Mouse (Mus musculus) cerebellum, adult 9-10 months (tissue): Measurements from ENCODE around the gene Tmbim4.
"Not testable (repeated sequence)": the region's sequence is repeated elsewhere in the genome, so short reads cannot be mapped to it uniquely, and the experiment has no call there.

Experiments
- DNase-seq: peaks from one replicate; pipeline ENCODE4 v3.0.0; 2022

The Tmbim4 gene

DNA sequence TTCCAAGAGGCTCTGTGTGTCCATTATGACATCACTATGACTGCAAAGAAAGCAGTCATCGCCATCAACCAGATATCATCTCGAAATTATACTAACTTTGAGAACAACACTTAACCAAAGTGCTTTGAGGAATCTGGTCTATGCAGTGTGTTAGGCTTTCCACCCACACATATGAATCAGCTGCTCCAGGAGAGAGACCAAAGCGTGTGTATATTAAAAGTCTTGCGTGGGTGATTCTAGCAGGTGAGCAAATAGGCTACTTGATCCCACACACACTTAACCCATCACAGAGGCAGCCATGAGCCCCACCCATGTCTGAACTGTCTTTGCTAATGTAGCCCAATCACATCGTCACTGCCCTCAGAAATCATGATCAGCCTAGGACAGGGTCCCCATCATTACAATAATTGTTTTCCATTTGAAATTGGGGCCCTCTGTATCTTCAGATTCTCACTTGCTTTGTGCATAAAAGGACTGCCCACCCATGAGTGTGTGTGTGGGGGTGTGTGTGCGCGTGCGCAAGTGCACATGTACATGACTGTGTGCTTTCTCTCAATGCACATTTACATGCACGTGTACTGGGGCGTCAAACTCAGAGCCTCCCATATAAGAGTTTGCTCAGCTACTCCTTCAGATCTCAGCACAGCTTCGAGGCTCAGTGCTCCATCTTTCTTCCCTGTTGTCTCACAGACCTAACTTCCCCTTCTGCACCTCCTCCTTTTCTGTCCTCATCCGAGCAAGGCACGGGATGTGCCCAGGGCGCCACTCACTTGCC, 4.1 kb upstream of the Tmbim4 start:
- no peak for DNase-seq

DNA sequence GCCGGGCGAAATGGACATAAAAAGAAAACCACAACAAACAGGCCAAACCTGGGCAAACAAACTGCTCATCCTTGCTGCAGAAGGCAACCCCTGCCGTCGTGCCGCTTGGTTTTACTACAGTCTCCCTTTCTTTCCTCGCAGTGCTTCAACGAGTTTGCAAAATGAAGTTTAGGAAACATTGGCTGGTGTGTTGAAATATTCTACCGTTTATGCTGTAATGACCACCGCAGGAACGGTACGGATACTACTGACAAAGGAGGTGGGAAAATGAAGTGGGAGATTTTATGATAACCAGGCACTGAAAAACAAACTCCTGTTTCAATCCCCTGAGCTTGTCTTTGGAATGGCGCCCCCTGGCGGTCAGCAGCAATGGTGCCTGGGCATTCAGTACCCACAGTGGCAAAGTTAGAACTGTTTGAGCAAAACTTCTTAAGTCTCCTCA, 592 bp downstream of the Tmbim4 start, which contains the start of gene Irak3:
TSS of gene Irak3 (minus strand) at position 170 of the 442 bp plus-strand sequence.
- DNase-seq = peak; percentile 45

DNA sequence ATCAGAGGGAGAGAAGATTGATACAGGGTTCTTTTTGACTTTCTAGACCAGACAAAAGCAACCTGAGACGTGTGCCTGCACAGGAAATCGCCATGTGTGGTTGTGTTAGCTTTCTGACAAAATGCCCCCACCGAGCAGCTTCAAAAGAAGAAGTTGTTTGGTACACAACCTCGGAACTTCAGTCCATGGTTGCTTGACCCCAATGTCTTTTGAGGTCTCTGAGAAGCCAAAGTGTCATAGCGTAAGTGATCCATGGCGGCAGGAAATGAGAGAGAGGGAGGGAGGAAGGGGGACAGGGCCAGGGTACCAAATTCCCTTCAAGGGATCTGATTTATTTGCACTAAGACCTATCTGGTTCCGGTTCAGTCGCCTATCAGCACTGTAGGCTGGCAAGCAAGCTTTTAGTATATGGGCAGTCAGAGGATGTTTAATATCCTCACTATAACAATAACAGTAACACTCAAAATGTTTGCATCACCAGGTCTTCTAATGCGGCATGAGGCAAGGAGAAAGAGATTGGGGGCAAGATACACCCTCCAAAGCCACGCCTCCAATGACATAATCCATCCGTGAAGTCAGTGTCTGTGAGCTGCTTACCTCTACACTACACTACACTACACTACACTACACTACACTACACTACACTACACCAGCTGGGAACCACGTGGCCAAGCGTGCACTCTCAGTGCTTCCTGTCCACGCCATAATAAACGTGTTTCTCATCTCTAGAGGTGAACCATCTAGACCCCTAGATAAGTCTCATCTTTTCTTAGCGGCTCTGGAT, 1.3 kb downstream of the Tmbim4 start:
- no peak for DNase-seq

DNA sequence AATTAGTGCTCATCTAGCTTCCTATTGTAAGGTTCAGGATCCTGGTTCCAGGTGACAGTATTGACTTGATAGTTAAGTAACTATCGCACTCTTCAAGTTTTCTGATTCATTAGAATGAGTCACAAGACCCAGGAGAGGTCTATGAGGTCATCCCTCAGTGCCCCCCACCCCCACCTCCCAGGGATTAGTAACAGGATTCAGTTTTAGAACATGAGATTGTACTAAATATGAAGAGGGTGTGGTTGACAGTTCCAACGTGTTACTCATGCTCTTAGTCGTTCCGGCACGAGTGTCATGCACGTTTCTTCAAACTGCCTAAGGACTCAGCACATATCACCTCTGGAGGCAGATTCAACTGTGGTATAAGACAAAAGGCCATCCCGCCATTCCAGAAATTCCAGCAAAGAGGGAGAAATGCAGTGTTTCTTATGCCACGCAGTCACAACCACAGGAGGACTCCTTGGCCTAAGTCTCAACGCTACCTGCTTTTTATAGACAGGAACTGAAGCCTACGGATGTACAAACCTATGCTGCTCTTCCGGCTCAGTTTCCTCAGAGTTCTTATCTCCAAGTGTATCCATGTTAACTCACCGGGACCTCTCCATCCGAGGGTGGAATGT, 3.3 kb downstream of the Tmbim4 start:
- no peak for DNase-seq

DNA sequence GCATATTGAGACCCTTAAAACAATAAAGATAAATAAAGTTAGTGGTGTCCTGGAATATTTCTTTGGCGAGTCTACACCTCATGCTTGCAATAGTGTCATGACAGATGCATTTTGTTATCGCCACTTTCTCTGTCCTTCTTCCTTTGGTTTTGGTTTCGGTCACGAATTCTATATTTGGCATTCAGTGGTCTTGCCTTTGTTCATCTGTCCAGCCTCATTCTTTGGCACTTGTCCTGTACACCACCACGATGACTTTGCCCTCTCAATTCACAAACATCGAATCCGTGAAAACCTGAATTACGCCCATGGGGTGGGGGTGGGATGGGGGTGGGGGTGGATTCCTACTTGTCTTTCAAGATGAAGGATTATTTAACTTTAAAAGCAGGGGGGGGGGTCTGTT, 6.6 kb downstream of the Tmbim4 start:
- no peak for DNase-seq

DNA sequence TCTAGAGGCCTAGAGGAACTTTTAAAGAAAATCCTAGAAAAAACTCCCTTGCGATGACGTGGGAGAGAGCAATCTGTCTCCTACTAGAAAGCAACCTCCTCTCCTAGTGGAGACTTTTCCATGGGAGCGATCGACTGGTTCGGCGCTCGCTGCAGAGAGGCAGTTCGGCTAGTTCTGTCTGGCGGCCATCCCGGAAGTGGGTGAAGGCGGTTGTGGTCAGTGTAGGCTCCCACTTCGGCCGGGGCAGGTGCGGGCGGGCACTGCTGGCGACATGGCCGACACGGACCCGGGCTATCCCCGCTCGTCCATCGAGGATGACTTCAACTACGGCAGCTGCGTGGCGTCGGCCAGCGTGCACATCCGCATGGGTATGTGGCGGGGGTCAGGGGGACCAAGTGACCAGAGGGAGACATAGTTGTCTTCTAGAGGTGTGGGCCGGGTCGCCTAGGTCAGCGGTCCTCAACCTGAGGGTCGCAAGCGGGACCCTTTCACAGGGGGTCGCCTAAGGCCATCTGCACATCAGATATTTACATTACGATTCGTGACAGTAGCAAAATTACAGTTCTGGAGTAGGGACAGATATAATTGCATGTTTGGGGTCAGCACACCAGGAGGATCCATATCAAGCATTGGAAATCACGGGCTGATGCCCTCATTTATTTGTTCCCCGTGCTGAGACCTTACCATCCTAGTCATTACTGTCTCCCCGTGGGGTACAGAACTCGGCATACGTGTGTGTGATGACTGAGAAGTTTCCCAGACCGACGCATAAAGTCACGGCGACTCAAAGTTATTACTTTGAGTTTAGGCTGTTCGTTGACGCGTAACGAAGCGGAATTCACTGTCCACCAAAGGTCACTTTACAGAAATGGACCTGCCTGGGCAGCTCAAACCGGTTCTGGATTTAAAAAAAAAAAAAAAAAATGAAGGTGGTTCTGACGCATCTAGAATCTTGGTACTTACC, 7.5 kb downstream of the Tmbim4 start:
- DNase-seq = peak; percentile 84

DNA sequence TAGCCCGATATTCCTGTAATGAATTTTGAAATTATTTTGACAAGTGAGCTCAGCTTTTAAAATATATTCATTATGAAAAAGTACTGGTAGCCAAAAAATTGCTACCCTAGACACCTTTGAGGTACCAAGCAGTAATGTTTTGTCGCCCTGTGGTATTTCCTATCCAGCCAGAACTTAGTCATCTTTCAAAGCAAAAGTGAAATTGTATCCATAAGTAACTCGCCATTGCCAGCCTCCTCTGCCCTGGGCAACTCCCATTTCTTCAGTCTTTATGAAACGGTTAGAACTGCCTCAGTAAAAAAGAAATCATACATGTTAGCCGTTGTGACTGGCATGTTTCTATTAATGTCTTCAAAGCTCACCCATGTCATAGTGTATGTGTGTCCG, 8.1 kb downstream of the Tmbim4 start:
- DNase-seq = no peak

DNA sequence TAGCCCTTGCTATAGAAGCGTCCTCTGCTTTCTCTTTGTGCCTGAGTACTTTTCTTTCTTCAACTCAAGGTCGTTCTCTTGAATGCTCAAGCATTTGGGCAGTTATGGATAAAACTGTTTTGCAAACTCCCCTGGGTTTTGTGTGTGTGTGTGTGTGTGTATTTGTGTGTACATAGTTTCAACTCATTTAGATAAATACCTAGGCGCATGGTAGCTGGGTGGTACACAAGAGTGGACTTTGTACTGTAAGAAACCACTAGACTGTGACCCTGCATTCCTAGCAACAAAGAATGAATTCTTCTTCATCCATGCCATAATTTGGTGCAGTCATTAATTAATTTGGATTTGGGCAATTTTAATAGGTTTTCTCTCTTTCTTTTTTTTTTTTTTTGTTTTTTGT, 8.7 kb downstream of the Tmbim4 start:
- DNase-seq = no peak

DNA sequence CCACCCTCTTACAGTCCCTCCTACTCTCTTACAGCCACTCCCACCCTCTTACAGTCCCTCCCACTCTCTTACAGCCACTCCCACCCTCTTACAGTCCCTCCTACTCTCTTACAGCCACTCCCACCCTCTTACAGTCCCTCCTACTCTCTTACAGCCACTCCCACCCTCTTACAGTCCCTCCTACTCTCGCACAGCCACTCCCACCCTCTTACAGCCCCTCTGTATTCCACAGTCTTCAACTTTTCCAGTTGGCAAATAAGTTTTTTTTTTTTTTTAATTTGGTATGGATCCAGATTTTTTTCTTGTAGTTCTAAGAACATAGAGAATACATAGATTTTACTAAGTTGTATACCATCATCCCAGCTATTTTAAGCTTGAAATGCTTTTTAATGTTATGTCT, 15.7 kb downstream of the Tmbim4 start:
- not testable (repeated sequence) for DNase-seq

DNA sequence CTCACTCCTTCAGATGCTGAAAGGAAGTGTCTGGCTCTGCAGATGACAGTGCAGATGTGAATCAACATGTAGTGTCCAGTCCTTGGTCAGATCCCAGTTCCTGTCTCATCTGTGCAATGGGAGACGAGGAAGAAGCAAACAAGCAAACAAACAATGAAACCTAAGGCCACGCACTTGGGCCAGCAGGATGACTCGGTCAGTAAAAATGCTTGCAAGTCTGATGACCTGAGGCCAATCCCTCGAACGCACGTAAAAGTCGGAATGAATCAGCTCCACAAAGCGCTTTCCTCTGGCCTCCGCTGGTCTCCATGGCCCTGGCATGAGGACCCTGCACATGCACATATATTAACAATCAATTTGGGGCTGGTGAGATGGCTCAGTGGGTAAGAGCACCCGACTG, 17.6 kb downstream of the Tmbim4 start:
- no peak for DNase-seq

DNA sequence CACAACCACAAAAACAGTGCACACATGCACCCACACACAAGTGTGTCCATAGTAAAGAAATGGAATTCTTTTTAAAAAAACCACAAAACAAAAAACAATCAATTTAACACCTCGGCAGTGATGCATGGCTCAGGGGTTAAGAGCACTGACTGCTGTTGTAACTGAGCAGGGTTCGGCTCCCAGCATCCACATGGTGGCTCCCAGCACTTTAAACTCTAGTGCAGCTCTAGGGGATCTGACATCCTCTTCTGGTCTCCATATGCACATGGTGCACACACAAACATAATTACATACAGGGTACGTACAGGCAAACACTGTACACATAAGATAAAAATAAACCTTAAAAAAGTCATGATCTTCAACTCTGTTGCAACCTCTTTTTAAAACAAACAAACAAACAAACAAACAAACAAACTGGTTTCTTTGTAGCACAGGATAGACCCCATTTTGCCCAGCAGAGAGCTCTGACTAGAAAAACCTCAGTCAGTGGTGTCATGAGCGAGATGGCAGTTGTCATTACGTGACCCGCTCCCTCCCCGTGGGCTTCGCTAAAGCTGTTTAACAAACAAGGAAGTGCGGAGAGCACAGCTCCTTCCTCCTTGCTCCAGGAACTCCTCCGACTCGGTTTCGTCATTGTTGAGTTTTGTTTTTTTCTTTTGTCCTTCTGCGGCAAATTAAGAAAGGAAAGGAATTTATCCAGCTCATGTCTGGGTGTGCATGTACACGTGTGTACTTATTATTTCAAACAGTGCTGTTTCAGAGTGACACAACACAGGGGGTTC, 18.4 kb downstream of the Tmbim4 start:
- no peak for DNase-seq

DNA sequence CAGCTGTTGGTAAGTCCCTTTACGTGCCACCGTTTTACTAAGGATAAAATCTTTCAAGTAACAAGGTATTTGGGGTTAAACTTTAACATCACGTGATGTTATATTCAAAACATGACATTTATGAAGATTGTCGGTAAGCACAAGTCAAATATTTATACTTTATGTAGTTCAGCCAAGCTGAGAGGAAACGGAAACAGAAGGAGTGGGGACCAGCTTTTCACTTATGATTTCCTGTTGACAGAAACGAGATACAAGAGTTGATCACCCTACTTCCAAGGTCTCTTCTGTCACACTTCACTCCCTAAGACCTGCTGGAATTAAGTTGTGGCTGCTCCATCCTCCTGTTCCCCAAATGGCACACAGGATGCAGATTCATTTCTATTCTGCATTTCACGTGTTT, 19.4 kb downstream of the Tmbim4 start:
- DNase-seq = no peak

DNA sequence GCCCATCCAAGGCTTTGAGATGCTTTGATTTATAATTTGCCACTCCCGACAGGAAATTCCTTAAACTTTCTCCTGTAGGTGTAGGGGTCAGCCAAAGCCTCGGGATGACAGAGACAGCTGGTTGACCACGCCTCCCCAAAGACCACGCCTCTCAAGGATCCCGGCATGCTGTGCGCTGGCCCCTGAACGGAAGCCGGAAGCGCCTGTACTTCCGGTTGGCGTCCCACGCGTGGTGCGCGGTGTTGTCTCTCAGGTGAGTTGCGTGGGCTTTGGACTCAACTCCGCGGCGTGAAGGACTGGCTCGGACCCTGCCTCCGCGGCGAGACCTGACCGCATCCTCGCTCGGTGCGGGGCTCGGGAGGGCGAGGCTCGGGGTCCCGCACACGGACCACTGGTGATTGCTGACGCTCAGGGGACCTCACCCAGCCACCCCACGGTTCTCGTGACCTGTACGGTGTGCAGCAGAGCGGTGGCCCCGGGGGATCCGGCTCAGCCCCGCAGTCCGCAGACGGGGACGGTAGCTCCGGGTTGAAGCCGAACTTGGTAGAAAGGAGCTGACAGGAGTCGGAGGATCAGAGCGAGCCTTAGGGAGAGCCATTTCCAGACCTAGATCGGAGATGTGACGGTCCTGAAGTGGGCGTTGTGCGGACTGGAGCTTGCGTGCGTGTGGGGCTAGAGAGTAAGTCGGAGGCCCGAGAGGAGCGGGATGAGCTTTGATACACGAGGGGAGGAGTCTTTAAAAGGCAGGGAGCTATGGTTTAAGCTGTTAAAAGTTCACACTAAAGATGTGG, 25.7 kb downstream of the Tmbim4 start, which contains the start of gene Llph:
TSS of gene Llph (plus strand) at position 200 of the 791 bp plus-strand sequence.
- peak; percentile 80 for DNase-seq

DNA sequence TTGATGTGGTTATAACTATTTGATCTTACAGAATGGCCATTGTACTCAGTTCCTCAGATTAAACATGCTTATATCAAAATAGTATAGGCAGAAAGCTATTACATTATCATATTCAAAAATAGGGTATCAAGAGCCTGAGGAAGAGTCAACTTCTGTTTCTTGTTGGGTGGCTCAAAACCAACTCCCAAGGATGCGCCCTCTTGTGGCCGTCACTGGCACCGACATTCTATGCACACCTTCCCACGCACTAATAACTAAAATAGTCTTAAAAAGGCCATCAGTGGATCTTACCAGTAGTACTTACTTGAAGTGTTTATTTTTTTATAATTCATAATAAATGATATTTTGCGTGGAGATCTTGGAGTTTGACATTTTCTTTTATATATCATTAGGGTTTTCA, 30.3 kb downstream of the Tmbim4 start:
- no peak for DNase-seq

DNA sequence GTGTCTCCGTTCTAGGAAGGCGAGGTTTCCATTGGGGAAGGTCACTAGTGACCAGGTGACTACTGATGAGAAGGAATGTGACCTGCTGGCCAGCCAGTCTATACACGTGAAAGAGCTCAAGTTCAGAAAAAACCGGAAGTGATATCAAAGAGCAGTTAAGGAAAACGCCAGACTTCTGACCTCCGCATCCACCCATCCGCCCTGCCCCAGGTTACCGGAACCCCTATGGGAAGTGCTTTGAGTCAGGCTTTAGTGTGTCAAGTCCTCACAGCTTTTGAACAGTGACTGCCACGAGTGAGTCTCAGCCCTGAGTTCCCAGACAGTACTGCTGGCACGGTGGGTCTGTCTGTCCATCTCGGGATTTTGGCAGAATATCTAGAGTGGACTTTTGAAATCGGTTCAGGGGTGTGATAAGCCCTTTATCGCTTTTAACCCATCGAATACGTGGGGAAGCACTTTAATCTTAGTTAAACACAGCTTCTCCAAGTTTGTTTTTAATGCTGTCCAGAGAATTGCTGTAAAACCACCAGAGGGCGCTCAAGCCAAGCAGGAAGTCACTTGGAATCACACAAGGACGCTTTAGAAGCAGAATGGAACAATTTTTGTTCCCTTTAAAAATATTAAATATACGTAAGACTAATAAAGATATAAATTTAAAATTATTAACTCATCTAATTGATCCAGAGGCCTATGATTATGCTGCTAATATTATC, 32.4 kb downstream of the Tmbim4 start:
- DNase-seq = peak; percentile 26

DNA sequence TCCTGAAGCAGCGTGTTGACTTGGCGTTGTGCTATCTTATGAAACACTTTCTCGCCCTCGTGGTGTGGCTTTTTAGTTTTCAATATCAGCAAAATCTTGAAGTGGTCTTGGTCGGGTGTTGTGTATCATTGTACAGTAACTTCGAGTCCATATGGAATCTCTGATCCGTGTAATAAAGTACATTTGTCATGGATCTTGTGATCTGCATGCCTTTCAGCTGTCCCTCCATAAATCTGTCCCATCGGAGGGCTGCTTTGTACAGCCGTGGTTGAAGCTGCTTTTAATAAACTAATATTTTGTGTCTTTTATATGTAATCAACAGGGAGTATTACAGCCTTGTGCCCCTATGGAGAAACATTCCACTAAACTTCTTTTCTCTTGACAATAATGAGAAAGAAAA, 35.5 kb downstream of the Tmbim4 start:
- no peak for DNase-seq

DNA sequence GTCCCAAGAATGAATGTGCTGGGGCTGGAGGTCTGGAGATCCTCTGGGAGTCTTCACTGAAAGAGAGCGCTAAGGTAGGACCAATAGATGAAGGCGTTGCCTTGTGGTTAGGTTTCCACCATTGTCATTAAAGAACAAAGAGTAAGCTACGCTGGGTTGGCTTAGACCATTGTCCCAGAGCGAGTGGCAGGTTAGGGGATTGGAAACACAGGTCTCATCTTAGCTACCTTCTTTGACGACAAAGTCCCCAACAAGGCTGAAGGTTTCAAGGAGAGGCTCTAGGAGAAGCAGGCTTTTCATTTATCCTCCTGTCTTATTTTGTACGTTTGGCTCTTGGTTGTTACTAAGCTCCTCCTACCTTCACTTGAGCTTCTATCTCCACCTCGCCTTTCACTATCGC, 36.9 kb downstream of the Tmbim4 start:
- no peak for DNase-seq

DNA sequence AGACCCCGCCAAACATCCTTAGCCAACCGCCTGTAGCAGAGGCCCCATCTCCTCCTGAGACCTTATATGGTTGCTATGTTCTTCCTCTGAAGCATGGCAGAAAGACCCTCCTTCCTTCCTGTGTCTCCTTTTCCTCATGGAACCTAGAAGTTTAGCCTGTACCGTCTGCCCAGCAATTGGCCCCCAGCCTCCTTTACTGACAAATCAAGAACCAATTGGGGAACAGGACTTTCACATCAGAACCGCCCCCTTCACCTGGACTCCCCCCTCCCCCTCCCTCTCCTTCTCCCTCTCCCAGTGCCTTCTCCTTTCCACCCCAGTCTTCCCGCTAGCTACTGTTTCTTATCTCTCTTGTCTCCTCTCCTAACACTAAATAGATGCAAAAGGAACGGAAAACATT, 38.1 kb downstream of the Tmbim4 start:
- no peak for DNase-seq

DNA sequence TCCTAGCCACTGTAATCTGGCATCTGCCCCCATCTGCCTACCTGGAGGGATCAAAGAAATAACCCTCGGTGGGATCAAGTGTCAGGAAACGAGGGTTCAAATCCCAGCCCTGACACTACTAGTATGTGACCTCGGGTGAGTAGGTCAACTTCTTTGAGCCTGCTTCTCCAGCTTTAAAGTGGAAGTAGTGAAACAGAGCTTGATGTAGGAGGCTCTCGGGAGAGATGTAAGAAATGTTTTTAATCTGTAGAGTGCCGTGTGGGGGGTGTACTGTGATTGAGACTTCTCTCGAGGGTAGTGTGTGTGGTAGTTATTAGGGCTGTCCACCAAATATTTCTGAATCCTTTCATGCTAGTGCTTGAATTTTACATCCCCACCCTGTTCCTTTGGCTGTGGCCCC, 41.0 kb downstream of the Tmbim4 start:
- DNase-seq = no peak

DNA sequence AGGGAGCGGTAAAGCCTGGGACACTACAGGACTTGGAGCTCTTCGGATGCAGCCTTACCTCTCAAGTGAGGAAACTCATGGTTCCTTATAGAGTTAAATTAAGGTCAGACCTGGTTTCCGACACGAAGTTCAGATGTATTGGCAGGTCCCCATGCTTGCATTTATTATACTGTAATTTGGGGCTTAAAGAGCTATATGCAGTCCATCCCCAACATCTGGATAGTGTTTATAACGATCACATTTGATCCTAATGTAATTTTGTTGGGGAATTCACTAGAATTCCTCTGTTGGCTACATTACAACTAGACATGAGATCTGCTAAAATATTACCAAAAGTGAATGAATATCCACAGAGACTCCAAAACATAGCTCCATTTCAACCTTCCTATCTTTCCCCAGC, 44.3 kb downstream of the Tmbim4 start:
- no peak for DNase-seq
